Mouse (Mus musculus) lung, adult 18-20 months (tissue): ENCODE measurements around the gene Abtb2.
A peak's percentile ranks its signal among the peaks of the same experiment; 100 is the strongest.

Source experiments
- DNase-seq, 2 experiments: peaks; one replicate each; pipeline ENCODE4 v3.0.0; 2022; ENCODE audit warnings: mixed read lengths in 2 of 2

Gene Abtb2

GRCm38 (mm10) chr2:103586423-103586822, 20.3 kb downstream of the Abtb2 start:
- DNase-seq = no peak

- DNase-seq = no peak
These were observed 22.7 kb downstream of the Abtb2 start for GRCm38 (mm10) chr2:103588776-103589175.

GRCm38 (mm10) chr2:103589400-103589799, 23.3 kb downstream of the Abtb2 start:
- no peak for DNase-seq

- DNase-seq = no peak
These were observed 24.5 kb downstream of the Abtb2 start for GRCm38 (mm10) chr2:103590645-103591044.

- peak in 1 of 2 experiments; percentile 36 for DNase-seq
These were observed 25.9 kb downstream of the Abtb2 start for GRCm38 (mm10) chr2:103591742-103592590.

- no peak for DNase-seq
These were observed 26.4 kb downstream of the Abtb2 start for GRCm38 (mm10) chr2:103592591-103592929.

GRCm38 (mm10) chr2:103594592-103595011, 28.5 kb downstream of the Abtb2 start:
- no peak for DNase-seq

- DNase-seq = no peak
These were observed 29.0 kb downstream of the Abtb2 start for GRCm38 (mm10) chr2:103595028-103595651.

- DNase-seq = no peak
These were observed 33.2 kb downstream of the Abtb2 start for GRCm38 (mm10) chr2:103599296-103599695.

- no peak for DNase-seq
These were observed 34.2 kb downstream of the Abtb2 start for GRCm38 (mm10) chr2:103600165-103600891.

GRCm38 (mm10) chr2:103601126-103601525, 35.0 kb downstream of the Abtb2 start:
- no peak for DNase-seq

GRCm38 (mm10) chr2:103601531-103601930, 35.4 kb downstream of the Abtb2 start:
- no peak for DNase-seq

- no peak for DNase-seq
These were observed 37.1 kb downstream of the Abtb2 start for GRCm38 (mm10) chr2:103603209-103603608.

GRCm38 (mm10) chr2:103603869-103604268, 37.8 kb downstream of the Abtb2 start:
- no peak for DNase-seq

GRCm38 (mm10) chr2:103605805-103606498, 39.8 kb downstream of the Abtb2 start:
- no peak for DNase-seq

- peak; percentile 72 to 77 for DNase-seq
These were observed 41.8 kb downstream of the Abtb2 start for GRCm38 (mm10) chr2:103607926-103608325.

GRCm38 (mm10) chr2:103608947-103609346, 42.8 kb downstream of the Abtb2 start:
- DNase-seq = no peak

- DNase-seq = no peak
These were observed 43.4 kb downstream of the Abtb2 start for GRCm38 (mm10) chr2:103609499-103609898.

- no peak for DNase-seq
These were observed 44.9 kb downstream of the Abtb2 start for GRCm38 (mm10) chr2:103610831-103611535.

- DNase-seq = no peak
These were observed 47.8 kb downstream of the Abtb2 start for GRCm38 (mm10) chr2:103613865-103614264.

GRCm38 (mm10) chr2:103615028-103615427, 48.9 kb downstream of the Abtb2 start:
- no peak for DNase-seq

GRCm38 (mm10) chr2:103618407-103618806, 52.3 kb downstream of the Abtb2 start:
- DNase-seq = no peak
